Mouse (Mus musculus) embryonic fibroblast, embryonic 13.5 days (primary cell): ENCODE results near the gene Clca3a2.
"Not testable (repeated sequence)": the region's sequence is repeated elsewhere in the genome, so short reads cannot be mapped to it uniquely, and the experiment has no call there.

ENCODE experiments used
- CTCF ChIP-seq: IDR thresholded peaks from 2 replicates; pipeline ENCODE4 v1.5.1; 2011; ENCODE audit warnings: mild to moderate bottlenecking, control low read depth, low read length, moderate library complexity, borderline replicate concordance; ENCODE audit not compliant: insufficient read depth
- POLR2A ChIP-seq: IDR thresholded peaks from 2 replicates; pipeline ENCODE4 v1.6.1; 2011; ENCODE audit warnings: low read depth, mild to moderate bottlenecking, control low read depth, low read length, moderate library complexity

DNA sequence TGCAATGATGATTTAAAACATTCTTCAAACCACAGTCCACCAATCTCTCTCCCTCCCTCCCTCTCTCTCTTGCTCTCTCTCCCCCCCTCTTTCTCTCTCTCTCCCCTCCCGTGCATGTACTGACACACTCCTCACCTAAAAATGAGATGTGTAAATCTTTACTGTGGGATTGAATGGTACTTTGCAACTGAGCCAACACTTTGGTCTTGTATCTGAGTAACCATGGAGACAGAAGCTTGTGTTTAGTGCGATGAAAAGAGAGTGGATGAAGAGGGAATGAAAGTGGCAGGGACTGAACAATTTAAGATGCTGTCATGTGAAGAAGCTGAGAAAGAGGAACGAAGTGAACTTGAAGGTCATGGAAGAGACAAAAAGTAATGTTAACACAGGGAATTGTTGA is 71.6 kb downstream of the Clca3a2 start:
- not testable (repeated sequence) for TF ChIP-seq CTCF, POLR2A
